ENCODE assay signal across 8 mouse cellular contexts in genomic region chr1:178317275-178318001, GRCm38 (mm10). TPM values are rescaled to one million over a fixed set of nuclear protein-coding genes. Genes with fewer than 3 reads are reported as not detected.
DNase-seq lines count a peak whose midpoint lies in the region; ATAC-seq and TF ChIP-seq lines count a peak whose summit lies in the region.

No protein-coding gene starts in this region.

- TF ChIP-seq CTCF in left cerebral cortex, adult 2 months (IDR thresholded peaks at IDR 0.05): no peak
- TF ChIP-seq CTCF in hindbrain, postnatal 0 days (IDR thresholded peaks at IDR 0.05; ENCODE audit: low read depth): no peak

- peaks cover 4% of the 10 kb centered on the region; the same call in 1 of the 2 replicates for H3K4me1 ChIP-seq in hindbrain, postnatal 0 days (ENCODE audit: insufficient read depth, low read length)
- peaks cover 22% of the 10 kb centered on the region for H3K4me1 ChIP-seq in neural tube, embryonic 12.5 days

- H3K36me3 ChIP-seq in hindbrain, postnatal 0 days (ENCODE audit: insufficient read depth, low read length): 0 out of 2 replicates have a peak, but pooled peaks cover 9% of the 10 kb centered on the region
- H3K36me3 ChIP-seq in neural tube, embryonic 12.5 days: peaks cover 14% of the 10 kb centered on the region; the same call in 1 of the 2 replicates

- H3K4me3 ChIP-seq in left cerebral cortex, adult 2 months: peak overlapping the region; percentile 84
- H3K4me3 ChIP-seq in hindbrain, postnatal 0 days (ENCODE audit: low read length): peak overlapping the region; percentile 71
- peak overlapping the region; percentile 57; the same call in 1 of the 2 replicates for H3K4me3 ChIP-seq in neural tube, embryonic 12.5 days

- DNase-seq in left cerebral cortex, adult 2 months (ENCODE audit: extremely low spot score in 1 of 2, low spot score in 2 of 2): no peak
- DNase-seq in left cerebral cortex, adult 18-20 months (ENCODE audit: low spot score in 2 of 2): no peak
- peak; percentile 44 for DNase-seq in c-Kit-negative CD71-positive TER-119-positive erythroid progenitor cells, embryonic 14.5 days (ENCODE audit: low read depth, low spot score)
- DNase-seq in hindbrain, postnatal 0 days (ENCODE audit: low spot score): peak; percentile 51
- no peak for DNase-seq in urinary bladder, postnatal 10 days (ENCODE audit: low spot score)
- no peak for DNase-seq in thymus, adult 18-20 months

- intact Hi-C loops in left cerebral cortex, adult 2 months (cut with DNase I): loop anchor here (1.0 to 10.0 kb wide), 5 partner anchors 20 to 1227 kb away; partner anchors contain the start of genes Cnst, Efcab2, Hnrnpu and Tfb2m

- no peak for ATAC-seq in hindbrain, postnatal 0 days
- no peak for ATAC-seq in neural tube, embryonic 12.5 days (ENCODE audit: low FRiP score, low read depth)
- no peak for ATAC-seq in CD4-positive, CD25-positive, alpha-beta regulatory T cell, adult 4 months

- H3K9me3 ChIP-seq in hindbrain, postnatal 0 days (ENCODE audit: low read length): no peaks in the 10 kb centered on the region
- H3K9me3 ChIP-seq in neural tube, embryonic 12.5 days: no peaks in the 10 kb centered on the region

- H3K9ac ChIP-seq in hindbrain, postnatal 0 days (replicated peaks; ENCODE audit: low read length): peak overlapping the region; percentile 90
- peak overlapping the region; percentile 85; the same call in 1 of the 2 replicates for H3K9ac ChIP-seq in neural tube, embryonic 12.5 days

- peak overlapping the region; percentile 100 for H3K27ac ChIP-seq in left cerebral cortex, adult 2 months
- H3K27ac ChIP-seq in hindbrain, postnatal 0 days: peak overlapping the region; percentile 100
- H3K27ac ChIP-seq in neural tube, embryonic 12.5 days: peak overlapping the region; percentile 99

- 23% methylated on average over 10 of the region's 10 CpGs for WGBS in hindbrain, postnatal 0 days
- 39% methylated on average over 10 of the region's 10 CpGs for WGBS in neural tube, embryonic 12.5 days

- H3K27me3 ChIP-seq in hindbrain, postnatal 0 days (ENCODE audit: insufficient read depth, low read length): no peaks in the 10 kb centered on the region
- H3K27me3 ChIP-seq in neural tube, embryonic 12.5 days (replicated peaks): no peaks in the 10 kb centered on the region

- peak overlapping the region; percentile 69 for H3K4me2 ChIP-seq in hindbrain, postnatal 0 days (ENCODE audit: low read depth, low read length)
- H3K4me2 ChIP-seq in neural tube, embryonic 12.5 days (replicated peaks): peak overlapping the region; percentile 73

RNA-seq across cellular contexts. Expression of gene Cox20, which starts 1.5 kb away (rescaled TPM):
- total RNA-seq in left cerebral cortex, adult 2 months (2021): 10 to 100 TPM; 30.0 to 33.3 TPM
- total RNA-seq in left cerebral cortex, adult 18-20 months (2021): 10 to 100 TPM; 33.1 to 34.6 TPM
- total RNA-seq in hindbrain, postnatal 0 days (2014; rRNA removed): 24.4 and 30.1 TPM in 2 replicates
- polyA plus RNA-seq in hindbrain, postnatal 0 days (2015; fragmentation: Nextera tagmentation; extraction: Ambion mirVana): 102 and 117 TPM in 2 replicates
- polyA plus RNA-seq in neural tube, embryonic 12.5 days (2016; fragmentation: Nextera tagmentation; extraction: Ambion mirVana): 119 and 122 TPM in 2 replicates
- 100 to 1,000 TPM; 151 to 205 TPM for polyA plus RNA-seq in CD4-positive, CD25-positive, alpha-beta regulatory T cell, adult 4 months (2017; shearing (Covaris generic))

RNA-seq across cellular contexts. Expression of gene Hnrnpu, which starts 20.2 kb away (rescaled TPM):
- total RNA-seq in left cerebral cortex, adult 2 months (2021): 100 to 1,000 TPM; 411 to 430 TPM
- 100 to 1,000 TPM; 419 to 428 TPM for total RNA-seq in left cerebral cortex, adult 18-20 months (2021)
- 113 and 133 TPM in 2 replicates for total RNA-seq in hindbrain, postnatal 0 days (2014; rRNA removed)
- 185 and 192 TPM in 2 replicates for polyA plus RNA-seq in hindbrain, postnatal 0 days (2015; fragmentation: Nextera tagmentation; extraction: Ambion mirVana)
- polyA plus RNA-seq in neural tube, embryonic 12.5 days (2016; fragmentation: Nextera tagmentation; extraction: Ambion mirVana): 777 and 861 TPM in 2 replicates
- 100 to 1,000 TPM in 1 of 2 experiments, 10 to 100 TPM in 1; 73.0 to 136 TPM for polyA plus RNA-seq in CD4-positive, CD25-positive, alpha-beta regulatory T cell, adult 4 months (2017; shearing (Covaris generic))

Comparison
In these comparisons a context has a peak if more than half of its experiments do, and no peak if none do; other contexts are left out.
1. DNase-seq: peak in c-Kit-negative CD71-positive TER-119-positive erythroid progenitor cells, embryonic 14.5 days (single experiment) and hindbrain, postnatal 0 days (single experiment); none in left cerebral cortex, adult 2 months (0 of 2), left cerebral cortex, adult 18-20 months (0 of 2), urinary bladder, postnatal 10 days (single experiment) and thymus, adult 18-20 months (0 of 2).
2. Peak in every context shown above with its lines, with median percentiles within 50 percentile points of each other: H3K27ac ChIP-seq and H3K4me3 ChIP-seq.